ENCODE assay signal across 23 mouse cellular contexts in genomic region chrX:56404646-56405045, GRCm38 (mm10). TPM values are rescaled to one million over a fixed set of nuclear protein-coding genes. Genes with fewer than 3 reads are reported as not detected.
"Had no signal": no experiment of that assay in that cellular context is flagged by ENCODE, and none has a peak within 500 bp of the region (broad histone marks: within the 10 kb centered on the region; RNA-seq: fewer than 3 reads in every experiment).

No protein-coding gene starts in this region.

- H3K36me3 ChIP-seq: liver, embryonic 13.5 days; stomach, embryonic 15.5 days had no signal

- H3K27ac ChIP-seq: layer of hippocampus, adult 2 months; liver, embryonic 13.5 days; macrophage; stomach, embryonic 15.5 days had no signal

- H3K4me3 ChIP-seq: layer of hippocampus, adult 2 months; liver, embryonic 13.5 days; stomach, embryonic 15.5 days had no signal

- ATAC-seq: intestine, postnatal 0 days; lung, postnatal 0 days had no signal

- H3K27me3 ChIP-seq: liver, embryonic 13.5 days; stomach, embryonic 15.5 days had no signal

- H3K9me3 ChIP-seq: liver, embryonic 13.5 days; stomach, embryonic 15.5 days had no signal

- H3K9ac ChIP-seq: liver, embryonic 13.5 days; lung, embryonic 14.5 days; stomach, embryonic 15.5 days had no signal

- DNase-seq: kidney, adult 8-10 months; kidney, postnatal 14 days; kidney, postnatal 4 days; layer of hippocampus, adult 9-11 months; liver, embryonic 13.5 days; lung, embryonic 14.5 days; midbrain, embryonic 14.5 days; thymus, postnatal 25 days had no signal

- H3K4me1 ChIP-seq: liver, embryonic 13.5 days; stomach, embryonic 15.5 days had no signal

RNA-seq across cellular contexts. Expression of gene Gm2174, which starts 43.1 kb away (rescaled TPM):
- total RNA-seq: layer of hippocampus, adult 2 months; layer of hippocampus, postnatal 25 days; left cerebral cortex, adult 18-20 months; left cerebral cortex, postnatal 10 days; left cerebral cortex, postnatal 36 days; liver, adult 2 months; midbrain, postnatal 0 days had no signal
- polyA plus RNA-seq: liver, adult 2 months; midbrain, postnatal 0 days; neural tube, embryonic 14.5 days; small intestine, adult 2 months; spleen, adult 2 months; urinary bladder, adult 2 months had no signal
